Mouse (Mus musculus) c-Kit-positive CD71-positive TER-119-positive erythroid progenitor cells, embryonic 14.5 days (primary cell): ENCODE measurements around the gene Pex6.

Source experiments
- DNase-seq: peaks from one replicate; pipeline ENCODE4 v3.0.0-alpha.2; 2013; ENCODE audit warnings: low spot score

The Pex6 gene

GRCm38 (mm10) chr17:46775070-46775469, 63.8 kb downstream of the Pex6 start:
- DNase-seq = no peak
